Mouse (Mus musculus) ES-E14 (cell line): Measurements from ENCODE around the gene Unc13b.

Experiments
- CHD2 ChIP-seq: IDR thresholded peaks from 2 replicates; pipeline ENCODE4 v1.6.1; 2014; ENCODE audit warnings: mild to moderate bottlenecking, low read depth, low read length, inconsistent platforms
- HCFC1 ChIP-seq: IDR thresholded peaks from 2 replicates; pipeline ENCODE4 v1.6.1; 2012; ENCODE audit warnings: low read length, inconsistent platforms, borderline replicate concordance; ENCODE audit not compliant: insufficient read depth

DNA sequence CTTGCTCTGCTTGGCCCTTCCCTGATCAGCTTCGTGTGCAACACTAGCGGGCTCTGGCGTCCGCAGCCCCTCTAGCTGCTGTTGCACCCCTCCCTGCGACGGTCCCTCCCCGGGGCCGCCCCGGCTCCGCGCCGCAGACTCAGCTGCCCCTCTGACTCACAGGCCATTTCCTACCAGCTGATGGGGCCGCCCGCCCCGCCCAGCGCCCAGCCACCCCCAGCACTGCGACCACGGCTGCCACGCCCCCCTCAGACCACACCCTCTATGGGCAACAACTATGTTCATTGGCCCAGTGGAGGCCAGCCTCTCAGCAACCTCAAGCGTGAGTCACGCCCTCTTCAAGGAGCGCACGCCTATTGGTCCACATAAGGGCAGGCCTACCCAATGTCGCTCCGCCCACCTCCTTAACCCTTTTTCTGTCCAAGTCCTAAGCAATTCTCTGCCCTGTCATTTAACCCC is 18.6 kb upstream of the Unc13b start:
- no peak for TF ChIP-seq CHD2
- TF ChIP-seq HCFC1 = no peak
